In genomic region chr19:59588068-59588522, GRCm38 (mm10) we compare ENCODE assay signal across 8 mouse cellular contexts.
DNase-seq lines count a peak whose midpoint lies in the region; ATAC-seq and TF ChIP-seq lines count a peak whose summit lies in the region.

No protein-coding gene starts in this region.

- H3K9ac ChIP-seq in heart, embryonic 15.5 days = no peak overlapping the region
- no peak overlapping the region for H3K9ac ChIP-seq in stomach, postnatal 0 days (ENCODE audit: low read length)

- WGBS in heart, embryonic 15.5 days = 18% methylated on average over 17 of the region's 17 CpGs
- 9% methylated on average over 17 of the region's 17 CpGs for whole genome bisulfite sequencing in stomach, postnatal 0 days

- H3K27me3 ChIP-seq in heart, embryonic 15.5 days = peaks cover 3% of the 10 kb centered on the region; the same call in 1 of the 2 replicates
- no peaks in the 10 kb centered on the region for H3K27me3 ChIP-seq in stomach, postnatal 0 days (ENCODE audit: control insufficient read depth, insufficient read depth, low read length)

- no peak for TF ChIP-seq CTCF in brain, embryonic 14.5 days (IDR thresholded peaks at IDR 0.05; ENCODE audit: borderline replicate concordance, extremely low read depth, insufficient read depth, insufficient read length)
- TF ChIP-seq CTCF in stomach, postnatal 0 days (IDR thresholded peaks at IDR 0.05; ENCODE audit: low read depth) = no peak

- H3K4me1 ChIP-seq in heart, embryonic 15.5 days (replicated peaks) = peaks cover 7% of the 10 kb centered on the region
- H3K4me1 ChIP-seq in stomach, postnatal 0 days (replicated peaks; ENCODE audit: control insufficient read depth, insufficient read depth) = no peaks in the 10 kb centered on the region

- H3K4me2 ChIP-seq in heart, embryonic 15.5 days = peak overlapping the region; percentile 65
- peak overlapping the region; percentile 52 for H3K4me2 ChIP-seq in stomach, postnatal 0 days (replicated peaks; ENCODE audit: low read depth)

- no peak overlapping the region for H3K27ac ChIP-seq in heart, embryonic 15.5 days
- H3K27ac ChIP-seq in stomach, postnatal 0 days (replicated peaks) = no peak overlapping the region

- TF ChIP-seq EP300 in stomach, postnatal 0 days (optimal IDR thresholded peaks at IDR 0.05) = no peak

- DNase-seq in Muller cell, postnatal 12 days (ENCODE audit: inconsistent ontology term) = peak; percentile 64
- DNase-seq in brain, embryonic 14.5 days (ENCODE audit: low read depth) = peak; percentile 55
- DNase-seq in kidney, postnatal 14 days = peak; percentile 83
- peak; percentile 57 for DNase-seq in mesoderm, embryonic 11.5 days (ENCODE audit: low read depth, low spot score)
- DNase-seq in stomach, postnatal 0 days (ENCODE audit: low spot score) = peak; percentile 37
- DNase-seq in c-Kit-positive CD71-positive TER-119-positive erythroid progenitor cells, embryonic 14.5 days (ENCODE audit: low spot score) = no peak
- no peak for DNase-seq in left cerebral cortex, adult 9 months (ENCODE audit: low spot score in 2 of 2)

- no peaks in the 10 kb centered on the region for H3K36me3 ChIP-seq in heart, embryonic 15.5 days
- H3K36me3 ChIP-seq in stomach, postnatal 0 days (ENCODE audit: control insufficient read depth, insufficient read depth, low read length) = no peaks in the 10 kb centered on the region

- peak overlapping the region; percentile 36 for H3K4me3 ChIP-seq in heart, embryonic 15.5 days
- peak overlapping the region; percentile 15 for H3K4me3 ChIP-seq in stomach, postnatal 0 days (ENCODE audit: low read depth, low read length)

- ATAC-seq in heart, embryonic 15.5 days (replicated peaks; ENCODE audit: insufficient number of reproducible peaks, insufficient read depth, low FRiP score, low read depth) = no peak
- ATAC-seq in stomach, postnatal 0 days (ENCODE audit: low FRiP score, low TSS enrichment) = no peak

- no peaks in the 10 kb centered on the region for H3K9me3 ChIP-seq in heart, embryonic 15.5 days (replicated peaks)
- H3K9me3 ChIP-seq in stomach, postnatal 0 days (ENCODE audit: control insufficient read depth, low read length) = no peaks in the 10 kb centered on the region

- no peak for TF ChIP-seq POLR2A in brain, embryonic 14.5 days (IDR thresholded peaks at IDR 0.05; ENCODE audit: borderline replicate concordance, extremely low read depth, insufficient read depth, insufficient read length, poor library complexity, severe bottlenecking)

Comparison
In these comparisons a context has a peak if more than half of its experiments do, and no peak if none do; other contexts are left out.
1. DNase-seq: peak in Muller cell, postnatal 12 days (single experiment), brain, embryonic 14.5 days (single experiment), kidney, postnatal 14 days (single experiment), mesoderm, embryonic 11.5 days (single experiment) and stomach, postnatal 0 days (single experiment); none in c-Kit-positive CD71-positive TER-119-positive erythroid progenitor cells, embryonic 14.5 days (single experiment) and left cerebral cortex, adult 9 months (0 of 2).